8 mouse cellular contexts compared by ENCODE assay signal in the genomic region with DNA sequence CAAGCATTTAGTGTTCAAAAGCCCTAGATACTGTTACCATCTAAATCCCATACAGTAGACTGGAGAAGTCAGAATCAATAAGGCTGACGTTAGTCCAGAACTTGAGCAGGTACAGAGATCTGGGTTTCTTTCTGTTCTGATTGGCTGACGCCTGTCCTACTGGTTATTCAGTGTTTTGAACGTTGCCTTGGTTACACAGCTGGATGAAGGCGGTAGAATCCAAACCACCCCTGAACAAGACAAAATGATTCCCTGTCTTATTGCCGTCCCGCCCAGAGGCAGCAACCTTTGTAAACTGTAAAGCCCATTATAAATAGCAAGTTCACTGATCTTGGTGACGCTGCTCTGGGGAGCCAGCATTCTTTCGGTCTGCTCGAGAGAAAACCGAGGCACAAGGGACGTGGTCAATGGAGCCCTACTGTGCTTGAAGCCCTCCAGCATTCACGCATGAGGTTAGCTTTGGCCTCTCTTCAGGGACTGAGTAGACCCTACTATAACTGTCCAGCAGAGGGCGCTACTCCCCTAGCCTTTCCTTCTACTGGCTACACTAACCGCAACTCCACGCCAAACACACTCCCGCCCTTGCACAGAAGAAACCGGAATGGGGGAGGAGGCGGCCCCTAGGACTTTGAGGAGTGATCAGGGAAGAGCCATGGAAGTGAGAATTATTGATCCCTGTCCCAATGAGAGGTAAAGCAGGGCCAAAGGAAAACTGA. TPM values are rescaled to one million over a fixed set of nuclear protein-coding genes. Genes with fewer than 3 reads are reported as not detected.
DNase-seq lines count a peak whose midpoint lies in the region; ATAC-seq and TF ChIP-seq lines count a peak whose summit lies in the region.

No protein-coding gene starts in this region.

- peak; percentile 89 for TF ChIP-seq CTCF in E14TG2a.4 (conservative IDR thresholded peaks at IDR 0.05; ENCODE audit: low read length)
- TF ChIP-seq CTCF in heart, postnatal 0 days (IDR thresholded peaks at IDR 0.05; ENCODE audit: low read depth) = peak; percentile 98
- peak; percentile 99 for TF ChIP-seq CTCF in stomach, postnatal 0 days (IDR thresholded peaks at IDR 0.05; ENCODE audit: low read depth)

- H3K4me3 ChIP-seq in E14TG2a.4 (replicated peaks; ENCODE audit: low read length) = peak overlapping the region; percentile 85
- H3K4me3 ChIP-seq in forebrain, embryonic 12.5 days (replicated peaks) = peak overlapping the region; percentile 47
- H3K4me3 ChIP-seq in heart, postnatal 0 days (ENCODE audit: low read depth, low read length) = peak overlapping the region; percentile 52
- H3K4me3 ChIP-seq in liver, embryonic 16.5 days (ENCODE audit: low read depth, low read length) = peak overlapping the region; percentile 64
- H3K4me3 ChIP-seq in neural tube, embryonic 12.5 days = peak overlapping the region; percentile 22
- peak overlapping the region; percentile 23 for H3K4me3 ChIP-seq in stomach, postnatal 0 days (ENCODE audit: low read depth, low read length)

- DNase-seq in c-Kit-positive CD71-positive TER-119-positive erythroid progenitor cells, embryonic 14.5 days (ENCODE audit: low spot score) = peak; percentile 95
- peak; percentile 98 for DNase-seq in heart, postnatal 0 days (ENCODE audit: low spot score)
- peak; percentile 97 for DNase-seq in kidney, postnatal 4 days
- peak; percentile 93 for DNase-seq in stomach, postnatal 0 days (ENCODE audit: low spot score)

- H3K27me3 ChIP-seq in E14TG2a.4 (ENCODE audit: insufficient read depth, low read length) = no peaks in the 10 kb centered on the region
- no peaks in the 10 kb centered on the region for H3K27me3 ChIP-seq in forebrain, embryonic 12.5 days
- no peaks in the 10 kb centered on the region for H3K27me3 ChIP-seq in heart, postnatal 0 days (ENCODE audit: control insufficient read depth, insufficient read depth, low read length)
- no peaks in the 10 kb centered on the region for H3K27me3 ChIP-seq in liver, embryonic 16.5 days (ENCODE audit: control insufficient read depth, insufficient read depth, low read depth, low read length)
- H3K27me3 ChIP-seq in neural tube, embryonic 12.5 days (replicated peaks) = no peaks in the 10 kb centered on the region
- no peaks in the 10 kb centered on the region for H3K27me3 ChIP-seq in stomach, postnatal 0 days (ENCODE audit: control insufficient read depth, insufficient read depth, low read length)

- H3K4me2 ChIP-seq in forebrain, embryonic 12.5 days = peak overlapping the region; percentile 76
- H3K4me2 ChIP-seq in heart, postnatal 0 days (ENCODE audit: low read depth, low read length) = peak overlapping the region; percentile 82
- peak overlapping the region; percentile 93 for H3K4me2 ChIP-seq in liver, embryonic 16.5 days (ENCODE audit: low read depth, low read length)
- peak overlapping the region; percentile 62 for H3K4me2 ChIP-seq in neural tube, embryonic 12.5 days (replicated peaks)
- H3K4me2 ChIP-seq in stomach, postnatal 0 days (replicated peaks; ENCODE audit: low read depth) = peak overlapping the region; percentile 81

- peak overlapping the region; percentile 88; the same call in 1 of the 2 replicates for H3K9ac ChIP-seq in forebrain, embryonic 12.5 days
- peak overlapping the region; percentile 77; the same call in 1 of the 2 replicates for H3K9ac ChIP-seq in heart, postnatal 0 days (replicated peaks; ENCODE audit: low read depth, low read length)
- H3K9ac ChIP-seq in liver, embryonic 16.5 days (ENCODE audit: low read depth, low read length) = peak overlapping the region; percentile 68
- peak overlapping the region; percentile 87 for H3K9ac ChIP-seq in neural tube, embryonic 12.5 days
- H3K9ac ChIP-seq in stomach, postnatal 0 days (ENCODE audit: low read length) = peak overlapping the region; percentile 56; the same call in 1 of the 2 replicates

- WGBS in forebrain, embryonic 12.5 days = 2% methylated on average over 18 of the region's 18 CpGs
- 4% methylated on average over 18 of the region's 18 CpGs for WGBS in heart, postnatal 0 days
- whole genome bisulfite sequencing in liver, embryonic 16.5 days (ENCODE audit: insufficient replicate concordance) = 12% methylated on average over 18 of the region's 18 CpGs
- WGBS in neural tube, embryonic 12.5 days = 2% methylated on average over 18 of the region's 18 CpGs
- whole genome bisulfite sequencing in stomach, postnatal 0 days = 5% methylated on average over 18 of the region's 18 CpGs

- peak; percentile 80 for TF ChIP-seq EP300 in heart, postnatal 0 days (IDR thresholded peaks at IDR 0.05; ENCODE audit: low read depth)
- TF ChIP-seq EP300 in stomach, postnatal 0 days (optimal IDR thresholded peaks at IDR 0.05) = no peak

- H3K27ac ChIP-seq in forebrain, embryonic 12.5 days = peak overlapping the region; percentile 99
- H3K27ac ChIP-seq in heart, postnatal 0 days (ENCODE audit: low read depth) = peak overlapping the region; percentile 100
- H3K27ac ChIP-seq in liver, embryonic 16.5 days (ENCODE audit: low read length) = peak overlapping the region; percentile 82
- H3K27ac ChIP-seq in neural tube, embryonic 12.5 days = peak overlapping the region; percentile 92; the same call in 1 of the 2 replicates
- H3K27ac ChIP-seq in stomach, postnatal 0 days (replicated peaks) = peak overlapping the region; percentile 100

- H3K9me3 ChIP-seq in E14TG2a.4 (ENCODE audit: low read length) = no peaks in the 10 kb centered on the region
- H3K9me3 ChIP-seq in forebrain, embryonic 12.5 days = no peaks in the 10 kb centered on the region
- no peaks in the 10 kb centered on the region for H3K9me3 ChIP-seq in heart, postnatal 0 days (replicated peaks; ENCODE audit: control insufficient read depth, low read length)
- no peaks in the 10 kb centered on the region for H3K9me3 ChIP-seq in liver, embryonic 16.5 days (replicated peaks; ENCODE audit: control insufficient read depth, low read length)
- no peaks in the 10 kb centered on the region for H3K9me3 ChIP-seq in neural tube, embryonic 12.5 days
- H3K9me3 ChIP-seq in stomach, postnatal 0 days (ENCODE audit: control insufficient read depth, low read length) = no peaks in the 10 kb centered on the region

- no peaks in the 10 kb centered on the region for H3K36me3 ChIP-seq in E14TG2a.4 (ENCODE audit: insufficient read depth, low read length)
- no peaks in the 10 kb centered on the region for H3K36me3 ChIP-seq in forebrain, embryonic 12.5 days (replicated peaks)
- H3K36me3 ChIP-seq in heart, postnatal 0 days (replicated peaks; ENCODE audit: control insufficient read depth, insufficient read depth, low read length) = no peaks in the 10 kb centered on the region
- no peaks in the 10 kb centered on the region for H3K36me3 ChIP-seq in liver, embryonic 16.5 days (ENCODE audit: control insufficient read depth, insufficient read depth)
- no peaks in the 10 kb centered on the region for H3K36me3 ChIP-seq in neural tube, embryonic 12.5 days
- H3K36me3 ChIP-seq in stomach, postnatal 0 days (ENCODE audit: control insufficient read depth, insufficient read depth, low read length) = no peaks in the 10 kb centered on the region

- ATAC-seq in forebrain, embryonic 12.5 days (ENCODE audit: low FRiP score) = peak; percentile 77
- ATAC-seq in heart, postnatal 0 days (ENCODE audit: insufficient read depth, low read depth) = peak; percentile 73
- peak; percentile 73 for ATAC-seq in liver, embryonic 16.5 days (ENCODE audit: low read depth)
- ATAC-seq in neural tube, embryonic 12.5 days (ENCODE audit: low FRiP score, low read depth) = peak; percentile 69
- ATAC-seq in stomach, postnatal 0 days (ENCODE audit: low FRiP score, low TSS enrichment) = peak; percentile 80

- peaks cover 77% of the 10 kb centered on the region for H3K4me1 ChIP-seq in E14TG2a.4 (replicated peaks; ENCODE audit: low read depth, low read length)
- H3K4me1 ChIP-seq in forebrain, embryonic 12.5 days = peaks cover 72% of the 10 kb centered on the region
- H3K4me1 ChIP-seq in heart, postnatal 0 days (ENCODE audit: control insufficient read depth, insufficient read depth) = peaks cover 44% of the 10 kb centered on the region
- H3K4me1 ChIP-seq in liver, embryonic 16.5 days (ENCODE audit: control insufficient read depth, low read depth, low read length) = peaks cover 47% of the 10 kb centered on the region
- peaks cover 67% of the 10 kb centered on the region for H3K4me1 ChIP-seq in neural tube, embryonic 12.5 days
- H3K4me1 ChIP-seq in stomach, postnatal 0 days (replicated peaks; ENCODE audit: control insufficient read depth, insufficient read depth) = peaks cover 15% of the 10 kb centered on the region

RNA-seq across cellular contexts. Expression of a gene that starts 14.2 kb away (rescaled TPM):
- polyA plus RNA-seq in forebrain, embryonic 12.5 days (2016; fragmentation: Nextera tagmentation; extraction: Ambion mirVana) = not detected in 2 replicates
- total RNA-seq in heart, postnatal 0 days (2014; rRNA removed; ENCODE audit: low replicate concordance) = not detected in 2 replicates
- polyA plus RNA-seq in heart, postnatal 0 days (2015; fragmentation: Nextera tagmentation; extraction: Ambion mirVana) = not detected in 2 replicates
- not detected in 2 replicates for polyA plus RNA-seq in liver, embryonic 16.5 days (2015; fragmentation: Nextera tagmentation; extraction: Ambion mirVana)
- polyA plus RNA-seq in neural tube, embryonic 12.5 days (2016; fragmentation: Nextera tagmentation; extraction: Ambion mirVana) = not detected in 2 replicates
- not detected in 2 replicates for polyA plus RNA-seq in stomach, postnatal 0 days (2015; fragmentation: Nextera tagmentation; extraction: Ambion mirVana)

RNA-seq across cellular contexts. Expression of a gene that starts 14.3 kb away (rescaled TPM):
- polyA plus RNA-seq in forebrain, embryonic 12.5 days (2016; fragmentation: Nextera tagmentation; extraction: Ambion mirVana) = not detected in 2 replicates
- total RNA-seq in heart, postnatal 0 days (2014; rRNA removed; ENCODE audit: low replicate concordance) = 0.31 TPM in 1 of 2 replicates, not detected in the other
- not detected in 2 replicates for polyA plus RNA-seq in heart, postnatal 0 days (2015; fragmentation: Nextera tagmentation; extraction: Ambion mirVana)
- not detected in 2 replicates for polyA plus RNA-seq in liver, embryonic 16.5 days (2015; fragmentation: Nextera tagmentation; extraction: Ambion mirVana)
- 0.15 and 0.40 TPM in 2 replicates for polyA plus RNA-seq in neural tube, embryonic 12.5 days (2016; fragmentation: Nextera tagmentation; extraction: Ambion mirVana)
- 0.52 and 0.56 TPM in 2 replicates for polyA plus RNA-seq in stomach, postnatal 0 days (2015; fragmentation: Nextera tagmentation; extraction: Ambion mirVana)

Comparison
In these comparisons a context has a peak if more than half of its experiments do, and no peak if none do; other contexts are left out.
1. Peak in every context shown above with its lines: DNase-seq, ATAC-seq, H3K4me3 ChIP-seq and H3K27ac ChIP-seq.
2. H3K4me3 ChIP-seq: peak in every context shown above with its lines; median percentile 85 in E14TG2a.4; 64 in liver, embryonic 16.5 days; 52 in heart, postnatal 0 days; 47 in forebrain, embryonic 12.5 days; 23 in stomach, postnatal 0 days; 22 in neural tube, embryonic 12.5 days.